Mouse (Mus musculus): ENCODE results near the gene Rnf224. TPM values are rescaled to one million over a fixed set of nuclear protein-coding genes. Genes with fewer than 3 reads are reported as not detected.

Gene Rnf224
- total and polyA plus RNA-seq, 3 experiments: not detected

- TF ChIP-seq UBTF (IDR thresholded peaks at IDR 0.05; ENCODE audit: low read depth, low read length): no peak
- TF ChIP-seq HCFC1 (IDR thresholded peaks at IDR 0.05; ENCODE audit: low read depth, low read length): peak; percentile 93
- no peak for TF ChIP-seq JUN (IDR thresholded peaks at IDR 0.05; ENCODE audit: insufficient read depth, low read depth, low read length)
- TF ChIP-seq JUND (conservative IDR thresholded peaks at IDR 0.05; ENCODE audit: low read depth, low read length): no peak
- peak; percentile 97 for TF ChIP-seq MXI1 (IDR thresholded peaks at IDR 0.05; ENCODE audit: low read depth, low read length)
- peak; percentile 62 for TF ChIP-seq NRF1 (IDR thresholded peaks at IDR 0.05; ENCODE audit: low read depth, low read length)
- TF ChIP-seq EP300 (IDR thresholded peaks at IDR 0.05; ENCODE audit: low read length): no peak
- TF ChIP-seq RCOR1 (conservative IDR thresholded peaks at IDR 0.05; ENCODE audit: low read depth, low read length): no peak
- peak; percentile 92 for TF ChIP-seq IRF4 (IDR thresholded peaks at IDR 0.05; ENCODE audit: low read depth, low read length)
- TF ChIP-seq MAX (IDR thresholded peaks at IDR 0.05; ENCODE audit: low read length): peak; percentile 74
- peak; percentile 74 for TF ChIP-seq MEF2A (IDR thresholded peaks at IDR 0.05; ENCODE audit: borderline replicate concordance, low read depth, low read length)
Measured at GRCm38 (mm10) chr2:25211121-25211670, 25.4 kb downstream of the Rnf224 start, which contains the start of gene Nelfb (continued).

GRCm38 (mm10) chr2:25210686-25211085 lies 25.9 kb downstream of the Rnf224 start:
- Histone ChIP-seq H3K36me3 (replicated peaks in 1 of 2; ENCODE audit: control insufficient read depth in 1 of 2, insufficient read depth in 1 of 2, low read length in 1 of 2) (peaks cover 29 to 40% of the 10 kb centered on the region in 2 experiments), H3K4me1 (ENCODE audit: control insufficient read depth in 1 of 2, insufficient read depth in 2 of 2) (peaks cover 13 to 29% of the 10 kb centered on the region in 2 experiments), H3K9me3 (replicated peaks; ENCODE audit: low read length) (no peaks in the 10 kb centered on the region), H3K4me2 (ENCODE audit: insufficient read depth, low read depth, poor library complexity, severe bottlenecking) (peak overlapping the region; percentile 89), H3K27me3 (replicated peaks) (peaks cover 3% of the 10 kb centered on the region), H3K79me2 (replicated peaks; ENCODE audit: control insufficient read depth, extremely low read depth, insufficient read depth, poor library complexity, severe bottlenecking) (peaks cover 23% of the 10 kb centered on the region), H3K27ac (ENCODE audit: insufficient read depth, low read depth) (no peak overlapping the region), H3K9ac (ENCODE audit: insufficient read depth, low read depth) (peak overlapping the region; percentile 84), H3K4me3 (replicated peaks in 1 of 3; ENCODE audit: low read depth in 2 of 3, low read length in 2 of 3, poor library complexity in 1 of 3) (peak overlapping the region; percentile 78 to 93 (median 89))
- dilution Hi-C loops (cut with MboI; ENCODE audit: extremely low pct_ligation_motif_present, extremely low pct_unique_long_range_greater_than_20kb, low sequenced_read_pairs): no loop called here
- TF ChIP-seq CHD1 (IDR thresholded peaks at IDR 0.05; ENCODE audit: low read depth, low read length) (no peak), MAX (IDR thresholded peaks at IDR 0.05; ENCODE audit: low read length) (no peak), MAZ (IDR thresholded peaks at IDR 0.05; ENCODE audit: low read depth, low read length) (no peak), TBP (conservative IDR thresholded peaks at IDR 0.05; ENCODE audit: low read depth, low read length) (no peak), BHLHE40 (IDR thresholded peaks at IDR 0.05; ENCODE audit: low read depth, low read length) (no peak), JUN (IDR thresholded peaks at IDR 0.05; ENCODE audit: insufficient read depth, low read depth, low read length) (no peak), MAFK (IDR thresholded peaks at IDR 0.05; ENCODE audit: insufficient replicate concordance, low read length) (no peak), POLR2AphosphoS2 (IDR thresholded peaks at IDR 0.05; ENCODE audit: low read depth, low read length) (no peak), ZMIZ1 (IDR thresholded peaks at IDR 0.05; ENCODE audit: low read depth, low read length) (no peak), ZC3H11A (IDR thresholded peaks at IDR 0.05; ENCODE audit: low read depth, low read length) (no peak), CHD2 (IDR thresholded peaks at IDR 0.05; ENCODE audit: low read length) (no peak), NRF1 (IDR thresholded peaks at IDR 0.05; ENCODE audit: low read depth, low read length) (no peak), NELFE (IDR thresholded peaks at IDR 0.05; ENCODE audit: low read depth, low read length) (no peak), USF1 (IDR thresholded peaks at IDR 0.05; ENCODE audit: low read depth, low read length) (no peak), GABPA (IDR thresholded peaks at IDR 0.05; ENCODE audit: insufficient replicate concordance, low read depth, low read length) (no peak), RAD21 (IDR thresholded peaks at IDR 0.05; ENCODE audit: low read depth, low read length) (no peak), ELF1 (IDR thresholded peaks at IDR 0.05; ENCODE audit: low read depth, low read length) (no peak), ETS1 (conservative IDR thresholded peaks at IDR 0.05; ENCODE audit: low read depth, low read length) (no peak), TCF12 (IDR thresholded peaks at IDR 0.05; ENCODE audit: low read depth, low read length) (no peak), ZKSCAN1 (IDR thresholded peaks at IDR 0.05; ENCODE audit: borderline replicate concordance, low read depth, low read length) (no peak)
- in situ Hi-C loops (cut with MboI; ENCODE audit: low pct_ligation_motif_present, low pct_unique_long_range_greater_than_20kb, low sequenced_read_pairs): no loop called here
- no peak for DNase-seq (ENCODE audit: extremely low read depth)

Data from CH12.LX (cell line).